Mouse (Mus musculus) gastrocnemius, postnatal 14 days (tissue): ENCODE results near the gene Thoc3. TPM values are rescaled to one million over a fixed set of nuclear protein-coding genes. Genes with fewer than 3 reads are reported as not detected.

Source experiments
- DNase-seq: peaks from one replicate; pipeline ENCODE4 v3.0.0; 2021; ENCODE audit warnings: mixed read lengths
- intact Hi-C: fragments of 180-260 bp; cut with DNase I; formaldehyde crosslinking; loops from one replicate; pipeline ENCODE4 v1.15.1; 2025; ENCODE audit warnings: low total_unique reads
- total RNA-seq, 2 experiments: library from RNA; stranded (reverse); gene quantifications; 2 replicates each; pipeline ENCODE4 v1.2.3; 2021

Thoc3 gene
- total RNA-seq, 2 experiments from 2014 or later = 16.1 to 18.5 TPM

GRCm38 (mm10) chr13:54447496-54448224, 21.0 kb downstream of the Thoc3 start:
- DNase-seq = no peak
- intact Hi-C loops = loop anchor here (2.0 to 10.0 kb wide), 2 partner anchors 201 to 333 kb away; no protein-coding TSS in a partner anchor

GRCm38 (mm10) chr13:54446686-54447495, 21.8 kb downstream of the Thoc3 start:
- peak; percentile 73 for DNase-seq
- intact Hi-C loops = loop anchor here (2.0 to 10.0 kb wide), 2 partner anchors 200 to 332 kb away; no protein-coding TSS in a partner anchor

- intact Hi-C loops = loop anchor here (5.0 to 10.0 kb wide), 2 partner anchors 66 to 329 kb away; no protein-coding TSS in a partner anchor
Measured at GRCm38 (mm10) chr13:54443693-54444092, 25.0 kb downstream of the Thoc3 start.

GRCm38 (mm10) chr13:54439912-54440311, 28.7 kb downstream of the Thoc3 start:
- DNase-seq = no peak
- intact Hi-C loops = loop anchor here (5.0 to 10.0 kb wide), 2 partner anchors 63 to 325 kb away; no protein-coding TSS in a partner anchor

More at GRCm38 (mm10) chr13:54443693-54444092, 25.0 kb downstream of the Thoc3 start:
- DNase-seq = no peak

- intact Hi-C loops = no loop called here
- DNase-seq = no peak
Measured at GRCm38 (mm10) chr13:54438814-54439213, 29.8 kb downstream of the Thoc3 start.

GRCm38 (mm10) chr13:54437083-54437482, 31.6 kb downstream of the Thoc3 start:
- intact Hi-C loops = no loop called here
- no peak for DNase-seq

GRCm38 (mm10) chr13:54436666-54437065, 32.0 kb downstream of the Thoc3 start:
- intact Hi-C loops = no loop called here

GRCm38 (mm10) chr13:54431161-54431560, 37.5 kb downstream of the Thoc3 start:
- intact Hi-C loops = no loop called here
- DNase-seq = no peak

More at GRCm38 (mm10) chr13:54436666-54437065, 32.0 kb downstream of the Thoc3 start:
- no peak for DNase-seq

- no peak for DNase-seq
- intact Hi-C loops = no loop called here
Measured at GRCm38 (mm10) chr13:54430051-54430450, 38.6 kb downstream of the Thoc3 start.

- DNase-seq = no peak
- intact Hi-C loops = no loop called here
Measured at GRCm38 (mm10) chr13:54428771-54429170, 39.9 kb downstream of the Thoc3 start.

GRCm38 (mm10) chr13:54426781-54427655, 41.6 kb downstream of the Thoc3 start:
- intact Hi-C loops = no loop called here

GRCm38 (mm10) chr13:54425269-54425668, 43.4 kb downstream of the Thoc3 start:
- no peak for DNase-seq
- intact Hi-C loops = no loop called here

More at GRCm38 (mm10) chr13:54426781-54427655, 41.6 kb downstream of the Thoc3 start:
- no peak for DNase-seq

- intact Hi-C loops = no loop called here
- no peak for DNase-seq
Measured at GRCm38 (mm10) chr13:54420226-54420625, 48.4 kb downstream of the Thoc3 start.

GRCm38 (mm10) chr13:54418781-54419327, 49.8 kb downstream of the Thoc3 start:
- no peak for DNase-seq
- intact Hi-C loops = no loop called here

- intact Hi-C loops = no loop called here
- DNase-seq = no peak
Measured at GRCm38 (mm10) chr13:54415059-54415458, 53.6 kb downstream of the Thoc3 start.

GRCm38 (mm10) chr13:54412721-54413120, 55.9 kb downstream of the Thoc3 start:
- DNase-seq = no peak
- intact Hi-C loops = no loop called here

- DNase-seq = no peak
- intact Hi-C loops = no loop called here
Measured at GRCm38 (mm10) chr13:54412236-54412635, 56.4 kb downstream of the Thoc3 start.

- no peak for DNase-seq
- intact Hi-C loops = no loop called here
Measured at GRCm38 (mm10) chr13:54411656-54412055, 57.0 kb downstream of the Thoc3 start.
